Mouse (Mus musculus): ENCODE results near the gene Sphk1.

GRCm38 (mm10) chr11:116490232-116491107, 40.3 kb upstream of the Sphk1 start:
- TF ChIP-seq CTCF (IDR thresholded peaks at IDR 0.05; ENCODE audit: insufficient read depth, low read length), result no peak
- TF ChIP-seq POLR2A (IDR thresholded peaks at IDR 0.05; ENCODE audit: borderline replicate concordance, extremely low read depth, low read depth, low read length), result peak; percentile 85
